In genomic region chrX:60054745-60055144, GRCm38 (mm10) we compare ENCODE assay signal across 35 mouse cellular contexts. TPM values are rescaled to one million over a fixed set of nuclear protein-coding genes. Genes with fewer than 3 reads are reported as not detected.
"Had no signal": no experiment of that assay in that cellular context is flagged by ENCODE, and none has a peak within 500 bp of the region (broad histone marks: within the 10 kb centered on the region; RNA-seq: fewer than 3 reads in every experiment).

No protein-coding gene starts in this region.

- H3K27ac ChIP-seq: limb, embryonic 10.5 days; limb, embryonic 12.5 days; limb, embryonic 13.5 days; limb, embryonic 15.5 days; liver, embryonic 12.5 days; liver, embryonic 13.5 days; liver, embryonic 14.5 days; liver, embryonic 15.5 days; lung, embryonic 15.5 days; macrophage; midbrain, embryonic 10.5 days; midbrain, embryonic 12.5 days; midbrain, embryonic 13.5 days; midbrain, embryonic 15.5 days had no signal

- H3K4me2 ChIP-seq: limb, embryonic 12.5 days; limb, embryonic 13.5 days; limb, embryonic 15.5 days; liver, embryonic 11.5 days; liver, embryonic 12.5 days; liver, embryonic 13.5 days; liver, embryonic 15.5 days; lung, embryonic 14.5 days; lung, embryonic 15.5 days; midbrain, embryonic 11.5 days; midbrain, embryonic 12.5 days; midbrain, embryonic 13.5 days; midbrain, embryonic 15.5 days had no signal

- ATAC-seq: liver, postnatal 0 days; lung, postnatal 0 days; midbrain, embryonic 13.5 days; midbrain, embryonic 15.5 days; midbrain, embryonic 16.5 days had no signal

- H3K9ac ChIP-seq: limb, embryonic 12.5 days; limb, embryonic 13.5 days; limb, embryonic 15.5 days; liver, embryonic 12.5 days; liver, embryonic 13.5 days; liver, embryonic 14.5 days; liver, embryonic 15.5 days; liver, postnatal 0 days; lung, embryonic 14.5 days; lung, embryonic 15.5 days; midbrain, embryonic 12.5 days; midbrain, embryonic 13.5 days; midbrain, embryonic 15.5 days had no signal

- H3K36me3 ChIP-seq: limb, embryonic 10.5 days; limb, embryonic 12.5 days; limb, embryonic 13.5 days; limb, embryonic 15.5 days; liver, embryonic 12.5 days; liver, embryonic 13.5 days; liver, embryonic 15.5 days; lung, embryonic 15.5 days; midbrain, embryonic 10.5 days; midbrain, embryonic 12.5 days; midbrain, embryonic 13.5 days; midbrain, embryonic 15.5 days had no signal

- H3K4me3 ChIP-seq: limb, embryonic 10.5 days; limb, embryonic 12.5 days; limb, embryonic 13.5 days; limb, embryonic 15.5 days; liver, embryonic 12.5 days; liver, embryonic 13.5 days; liver, embryonic 15.5 days; lung, embryonic 15.5 days; megakaryocyte, embryonic 14.5 days; midbrain, embryonic 10.5 days; midbrain, embryonic 12.5 days; midbrain, embryonic 13.5 days; midbrain, embryonic 15.5 days; myocyte had no signal

- DNase-seq: left cerebral cortex, postnatal 4 days; liver; liver, embryonic 13.5 days; liver, postnatal 0 days; lung, adult 18-20 months; lung, adult 2 months; lung, postnatal 10 days; lung, postnatal 14 days; lung, postnatal 36 days; lung, postnatal 4 days; midbrain, embryonic 14.5 days had no signal

- H3K9me3 ChIP-seq: limb, embryonic 10.5 days; limb, embryonic 12.5 days; limb, embryonic 13.5 days; limb, embryonic 15.5 days; liver, embryonic 12.5 days; liver, embryonic 13.5 days; liver, embryonic 15.5 days; lung, embryonic 15.5 days; midbrain, embryonic 10.5 days; midbrain, embryonic 12.5 days; midbrain, embryonic 13.5 days; midbrain, embryonic 15.5 days had no signal

- H3K27me3 ChIP-seq: limb, embryonic 12.5 days; limb, embryonic 13.5 days; limb, embryonic 15.5 days; liver, embryonic 12.5 days; liver, embryonic 13.5 days; liver, embryonic 15.5 days; lung, embryonic 15.5 days; midbrain, embryonic 12.5 days; midbrain, embryonic 13.5 days; midbrain, embryonic 15.5 days had no signal

- H3K4me1 ChIP-seq: limb, embryonic 10.5 days; limb, embryonic 12.5 days; limb, embryonic 13.5 days; limb, embryonic 15.5 days; liver, embryonic 12.5 days; liver, embryonic 13.5 days; liver, embryonic 15.5 days; lung, embryonic 15.5 days; megakaryocyte, embryonic 14.5 days; midbrain, embryonic 10.5 days; midbrain, embryonic 12.5 days; midbrain, embryonic 13.5 days; midbrain, embryonic 15.5 days had no signal

RNA-seq across cellular contexts. Expression of gene F9, which starts 55.5 kb away (rescaled TPM):
- polyA plus RNA-seq: limb, embryonic 10.5 days; limb, embryonic 11.5 days; limb, embryonic 12.5 days; limb, embryonic 13.5 days; limb, embryonic 14.5 days; limb, embryonic 15.5 days; lung, embryonic 14.5 days; lung, embryonic 15.5 days; lung, embryonic 16.5 days; lung, postnatal 0 days; midbrain, embryonic 10.5 days; midbrain, embryonic 11.5 days; midbrain, embryonic 12.5 days; midbrain, embryonic 13.5 days; midbrain, embryonic 14.5 days; midbrain, embryonic 15.5 days; midbrain, embryonic 16.5 days; midbrain, postnatal 0 days; myocyte had no signal
